Mouse (Mus musculus) MEL (cell line): ENCODE measurements around the gene Tbc1d7. TPM values are rescaled to one million over a fixed set of nuclear protein-coding genes. Genes with fewer than 3 reads are reported as not detected.
A peak's percentile ranks its signal among the peaks of the same experiment; 100 is the strongest.

Source experiments
- DNase-seq: peaks from one replicate; pipeline ENCODE4 v3.0.0; 2011; ENCODE audit warnings: low read depth, low spot score
- H3K27ac ChIP-seq: 2 replicates; pipeline ENCODE4 v1.5.1; 2012; ENCODE audit warnings: low read depth, mild to moderate bottlenecking, control low read depth, low read length, moderate library complexity; ENCODE audit not compliant: control insufficient read depth
- H3K27me3 ChIP-seq, 2 experiments: fragments of 150-350 bp in 1 of 2; sonication (generic) in 1 of 2; 2 replicates each; pipeline ENCODE4 v1.6.1; 2012; ENCODE audit warnings: low read length in 2 of 2, mild to moderate bottlenecking in 2 of 2, improper control_type of control experiment in 1 of 2, moderate library complexity in 1 of 2; ENCODE audit not compliant: insufficient read depth in 2 of 2, control insufficient read depth in 1 of 2
- H3K36me3 ChIP-seq, 2 experiments: 2 replicates each; pipeline ENCODE4 v1.6.1; 2012 to 2014; ENCODE audit warnings: low read length in 2 of 2, improper control_type of control experiment in 1 of 2, inconsistent platforms in 1 of 2, mild to moderate bottlenecking in 1 of 2; ENCODE audit not compliant: insufficient read depth in 2 of 2, control insufficient read depth in 1 of 2
- H3K4me1 ChIP-seq, 2 experiments: fragments of 150-350 bp in 1 of 2; sonication (generic) in 1 of 2; 2 replicates each; pipeline ENCODE4 v1.6.1; 2012; ENCODE audit warnings: low read length in 2 of 2, improper control_type of control experiment in 1 of 2, mild to moderate bottlenecking in 1 of 2; ENCODE audit not compliant: insufficient read depth in 2 of 2, control insufficient read depth in 1 of 2
- H3K4me3 ChIP-seq, 2 experiments: fragments of 150-350 bp in 1 of 2; sonication (generic) in 1 of 2; 2 replicates each; pipeline ENCODE4 v1.5.1; 2012; ENCODE audit warnings: low read depth in 2 of 2, low read length in 2 of 2, mild to moderate bottlenecking in 2 of 2, moderate library complexity in 2 of 2, control low read depth in 1 of 2, improper control_type of control experiment in 1 of 2; ENCODE audit not compliant: control insufficient read depth in 1 of 2, insufficient read depth in 1 of 2
- H3K79me2 ChIP-seq: 2 replicates; pipeline ENCODE4 v1.6.1; 2012; ENCODE audit warnings: mild to moderate bottlenecking, low read length, moderate library complexity; ENCODE audit not compliant: control insufficient read depth, poor library complexity, insufficient read depth
- H3K9ac ChIP-seq: 2 replicates; pipeline ENCODE4 v1.6.1; 2012; ENCODE audit warnings: low read depth, mild to moderate bottlenecking, control low read depth, low read length, moderate library complexity; ENCODE audit not compliant: control insufficient read depth, poor library complexity, severe bottlenecking
- H3K9me3 ChIP-seq: fragments of 150-350 bp; sonication (generic); replicated peaks from 2 replicates; pipeline ENCODE4 v1.6.1; 2012; ENCODE audit warnings: mild to moderate bottlenecking, low read length, improper control_type of control experiment, moderate library complexity; ENCODE audit not compliant: insufficient read depth
- CHD1 ChIP-seq: IDR thresholded peaks from 2 replicates; pipeline ENCODE4 v1.6.1; 2012; ENCODE audit warnings: low read depth, mild to moderate bottlenecking, inconsistent platforms, low read length, improper control_type of control experiment
- CHD2 ChIP-seq: IDR thresholded peaks from 2 replicates; pipeline ENCODE4 v1.6.1; 2011; ENCODE audit warnings: low read length, improper control_type of control experiment
- CTCF ChIP-seq, 3 experiments: IDR thresholded peaks in 2 of 3; conservative IDR thresholded peaks in 1 of 3; 2 replicates each; pipeline ENCODE4 v1.5.1; 2011 to 2012; ENCODE audit warnings: low read length in 3 of 3, low read depth in 2 of 3, mild to moderate bottlenecking in 2 of 3, improper control_type of control experiment in 1 of 3, inconsistent platforms in 1 of 3, mixed read lengths in 1 of 3, moderate library complexity in 1 of 3; ENCODE audit not compliant: control insufficient read depth in 1 of 3, insufficient read depth in 1 of 3, poor library complexity in 1 of 3, severe bottlenecking in 1 of 3
- E2F4 ChIP-seq: IDR thresholded peaks from 2 replicates; pipeline ENCODE4 v1.6.1; 2011; ENCODE audit warnings: low read depth, low read length, improper control_type of control experiment, borderline replicate concordance
- ELF1 ChIP-seq: IDR thresholded peaks from 2 replicates; pipeline ENCODE4 v1.6.1; 2014; ENCODE audit warnings: low read depth, mild to moderate bottlenecking, inconsistent platforms, low read length, improper control_type of control experiment, moderate library complexity
- EP300 ChIP-seq, 2 experiments: IDR thresholded peaks; 2 replicates each; pipeline ENCODE4 v1.6.1; 2011; ENCODE audit warnings: improper control_type of control experiment in 2 of 2, low read length in 2 of 2, low read depth in 1 of 2, mild to moderate bottlenecking in 1 of 2
- ETS1 ChIP-seq: IDR thresholded peaks from 2 replicates; pipeline ENCODE4 v1.6.1; 2012; ENCODE audit warnings: low read depth, mild to moderate bottlenecking, inconsistent platforms, low read length, improper control_type of control experiment, moderate library complexity
- GABPA ChIP-seq: IDR thresholded peaks from 2 replicates; pipeline ENCODE4 v1.6.1; 2012; ENCODE audit warnings: low read depth, mild to moderate bottlenecking, inconsistent platforms, low read length, improper control_type of control experiment, moderate library complexity
- GATA1 ChIP-seq: IDR thresholded peaks from 2 replicates; pipeline ENCODE4 v1.6.1; 2011; ENCODE audit warnings: low read depth, low read length, improper control_type of control experiment
- HCFC1 ChIP-seq: IDR thresholded peaks from 2 replicates; pipeline ENCODE4 v1.6.1; 2012; ENCODE audit warnings: low read depth, mild to moderate bottlenecking, inconsistent platforms, low read length, improper control_type of control experiment, moderate library complexity
- JUND ChIP-seq: IDR thresholded peaks from 2 replicates; pipeline ENCODE4 v1.6.1; 2011; ENCODE audit warnings: low read depth, mild to moderate bottlenecking, improper control_type of control experiment, low read length
- KAT2A ChIP-seq: conservative IDR thresholded peaks from 2 replicates; pipeline ENCODE4 v1.6.1; 2012; ENCODE audit warnings: low read depth, low read length, improper control_type of control experiment, inconsistent platforms
- MAX ChIP-seq: IDR thresholded peaks from 2 replicates; pipeline ENCODE4 v1.6.1; 2011; ENCODE audit warnings: low read length, improper control_type of control experiment
- MAZ ChIP-seq: IDR thresholded peaks from 2 replicates; pipeline ENCODE4 v1.6.1; 2012; ENCODE audit warnings: low read depth, mild to moderate bottlenecking, inconsistent platforms, low read length, improper control_type of control experiment
- MEF2A ChIP-seq: IDR thresholded peaks from 2 replicates; pipeline ENCODE4 v1.6.1; 2014; ENCODE audit warnings: low read depth, mild to moderate bottlenecking, inconsistent platforms, low read length, improper control_type of control experiment; ENCODE audit not compliant: poor library complexity, insufficient replicate concordance, severe bottlenecking; ENCODE audit errors: extremely low read depth
- MXI1 ChIP-seq: IDR thresholded peaks from 2 replicates; pipeline ENCODE4 v1.6.1; 2011; ENCODE audit warnings: mild to moderate bottlenecking, low read depth, low read length, improper control_type of control experiment
- MYB ChIP-seq: IDR thresholded peaks from 2 replicates; pipeline ENCODE4 v1.6.1; 2011; ENCODE audit warnings: mild to moderate bottlenecking, low read depth, low read length, improper control_type of control experiment
- MYC ChIP-seq: IDR thresholded peaks from 2 replicates; pipeline ENCODE4 v1.6.1; 2011; ENCODE audit warnings: low read depth, mild to moderate bottlenecking, low read length, improper control_type of control experiment, moderate library complexity
- NELFE ChIP-seq: IDR thresholded peaks from 2 replicates; pipeline ENCODE4 v1.6.1; 2011; ENCODE audit warnings: low read depth, low read length, improper control_type of control experiment
- NRF1 ChIP-seq: IDR thresholded peaks from 2 replicates; pipeline ENCODE4 v1.6.1; 2014; ENCODE audit warnings: low read depth, mild to moderate bottlenecking, inconsistent platforms, low read length, improper control_type of control experiment, moderate library complexity; ENCODE audit not compliant: poor library complexity, insufficient read depth, severe bottlenecking
- POLR2A ChIP-seq, 2 experiments: IDR thresholded peaks; 2 replicates each; pipeline ENCODE4 v1.6.1; 2011 to 2012; ENCODE audit warnings: low read length in 2 of 2, mild to moderate bottlenecking in 2 of 2, control low read depth in 1 of 2, improper control_type of control experiment in 1 of 2, low read depth in 1 of 2, moderate library complexity in 1 of 2; ENCODE audit not compliant: control insufficient read depth in 1 of 2, insufficient read depth in 1 of 2, poor library complexity in 1 of 2
- POLR2AphosphoS2 ChIP-seq: IDR thresholded peaks from 2 replicates; pipeline ENCODE4 v1.6.1; 2011; ENCODE audit warnings: low read length, improper control_type of control experiment
- POLR2AphosphoS5 ChIP-seq: IDR thresholded peaks from 2 replicates; pipeline ENCODE4 v1.6.1; 2012; ENCODE audit warnings: low read depth, borderline replicate concordance, mild to moderate bottlenecking, inconsistent platforms, low read length, moderate library complexity, mixed read lengths
- RCOR1 ChIP-seq: IDR thresholded peaks from 2 replicates; pipeline ENCODE4 v1.6.1; 2012; ENCODE audit warnings: low read depth, mild to moderate bottlenecking, inconsistent platforms, low read length, improper control_type of control experiment
- SIN3A ChIP-seq: IDR thresholded peaks from 2 replicates; pipeline ENCODE4 v1.6.1; 2012; ENCODE audit warnings: low read length, improper control_type of control experiment, inconsistent platforms
- SMC3 ChIP-seq: IDR thresholded peaks from 2 replicates; pipeline ENCODE4 v1.6.1; 2011; ENCODE audit warnings: low read depth, low read length, improper control_type of control experiment
- TAL1 ChIP-seq: IDR thresholded peaks from 2 replicates; pipeline ENCODE4 v1.6.1; 2012; ENCODE audit warnings: mild to moderate bottlenecking, inconsistent platforms, low read length, moderate library complexity, mixed read lengths
- TBP ChIP-seq: IDR thresholded peaks from 2 replicates; pipeline ENCODE4 v1.8.0; 2011; ENCODE audit warnings: low read depth, low read length, improper control_type of control experiment
- UBTF ChIP-seq: IDR thresholded peaks from 2 replicates; pipeline ENCODE4 v1.6.1; 2012; ENCODE audit warnings: low read depth, mild to moderate bottlenecking, inconsistent platforms, low read length, improper control_type of control experiment, moderate library complexity, borderline replicate concordance; ENCODE audit not compliant: insufficient read depth
- USF1 ChIP-seq: IDR thresholded peaks from 2 replicates; pipeline ENCODE4 v1.6.1; 2014; ENCODE audit warnings: low read depth, mild to moderate bottlenecking, inconsistent platforms, low read length, improper control_type of control experiment, moderate library complexity
- USF2 ChIP-seq, 2 experiments: IDR thresholded peaks; 2 replicates each; pipeline ENCODE4 v1.6.1; 2011 to 2012; ENCODE audit warnings: improper control_type of control experiment in 2 of 2, low read length in 2 of 2, borderline replicate concordance in 1 of 2, inconsistent platforms in 1 of 2, low read depth in 1 of 2, mild to moderate bottlenecking in 1 of 2; ENCODE audit not compliant: insufficient read depth in 1 of 2
- ZC3H11A ChIP-seq: IDR thresholded peaks from 2 replicates; pipeline ENCODE4 v1.6.1; 2012; ENCODE audit warnings: low read depth, mild to moderate bottlenecking, inconsistent platforms, low read length, improper control_type of control experiment
- ZMIZ1 ChIP-seq: IDR thresholded peaks from 2 replicates; pipeline ENCODE4 v1.6.1; 2012; ENCODE audit warnings: low read depth, mild to moderate bottlenecking, inconsistent platforms, low read length, improper control_type of control experiment, moderate library complexity
- ZNF384 ChIP-seq: IDR thresholded peaks from 2 replicates; pipeline ENCODE4 v1.6.1; 2012; ENCODE audit warnings: low read depth, mild to moderate bottlenecking, inconsistent platforms, low read length, improper control_type of control experiment
- polyA plus RNA-seq, 2 experiments: library from polyadenylated mRNA; stranded (reverse) in 1 of 2; unstranded in 1 of 2; fragments of >175 nt in 1 of 2; fragments of >200 nt in 1 of 2; gene quantifications; 2 replicates each; pipeline versions ENCODE4 v1.2.1 to v1.2.4; 2012; ENCODE audit warnings: low replicate concordance in 2 of 2, low read depth in 1 of 2; ENCODE audit not compliant: insufficient read length in 2 of 2, insufficient read depth in 1 of 2, missing spikeins in 1 of 2
- total RNA-seq: library from RNA; depleted of rRNA; stranded (reverse); fragments of 300-350 nt; gene quantifications from 2 replicates; pipeline ENCODE4 v1.2.3, GENCODE M21; 2012; rRNA removed

Gene Tbc1d7
- total RNA-seq: 11.6 and 12.0 TPM in 2 replicates
- 10 to 100 TPM in 1 of 2 experiments, not detected in 1; 29.4 TPM for polyA plus RNA-seq

- Histone ChIP-seq H3K27me3 (no peaks in the 10 kb centered on the region), H3K27ac (peak within 1 kb of the TSS; percentile 69), H3K4me3 (peak within 1 kb of the TSS; percentile 60 to 92), H3K36me3 (peaks cover 0 to 4% of the 10 kb centered on the region in 2 experiments; a peak in 2 of 4 replicates), H3K4me1 (peaks cover 0 to 6% of the 10 kb centered on the region in 2 experiments; a peak in 1 of 4 replicates), H3K79me2 (no peaks in the 10 kb centered on the region; the same call in 1 of the 2 replicates), H3K9ac (peak within 1 kb of the TSS; percentile 90), H3K9me3 (no peaks in the 10 kb centered on the region)
- DNase-seq: peak; percentile 97
- TF ChIP-seq MAZ (peak; percentile 92), NELFE (peak; percentile 99), ZC3H11A (no peak), ZNF384 (0 out of 2 replicates have a peak, but pooled peaks have one; percentile 5), GABPA (no peak), TAL1 (no peak), UBTF (peak; percentile 98), MYC (peak; percentile 91), MEF2A (0 out of 2 replicates have a peak, but pooled peaks have one; percentile 9), MYB (no peak), CHD1 (peak; percentile 67; the same call in 1 of the 2 replicates), USF2 (IDR thresholded peaks at IDR 0.05; ENCODE audit: borderline replicate concordance in 1 of 2, insufficient read depth in 1 of 2, low read depth in 1 of 2, low read length in 2 of 2) (no peak), POLR2A (IDR thresholded peaks at IDR 0.05; ENCODE audit: control insufficient read depth in 1 of 2, insufficient read depth in 1 of 2, low read depth in 1 of 2, low read length in 2 of 2, poor library complexity in 1 of 2) (peak; percentile 93 to 99), CTCF (IDR thresholded peaks at IDR 0.05 in 2 of 3, conservative IDR thresholded peaks at IDR 0.05 in 1 of 3; ENCODE audit: control insufficient read depth in 1 of 3, insufficient read depth in 1 of 3, low read depth in 2 of 3, low read length in 3 of 3, poor library complexity in 1 of 3, severe bottlenecking in 1 of 3) (0 out of 6 replicates have a peak, but pooled peaks of 1 of the 3 experiments have one; percentile 3), EP300 (IDR thresholded peaks at IDR 0.05; ENCODE audit: low read depth in 1 of 2, low read length in 2 of 2) (0 out of 4 replicates have a peak, but pooled peaks of 1 of the 2 experiments have one; percentile 22), JUND (no peak), USF1 (peak; percentile 65), ETS1 (peak; percentile 41; the same call in 1 of the 2 replicates), SIN3A (peak; percentile 86), HCFC1 (peak; percentile 95), MXI1 (peak; percentile 95), POLR2AphosphoS5 (no peak), GATA1 (no peak), NRF1 (peak; percentile 94), CHD2 (no peak), E2F4 (peak; percentile 30; the same call in 1 of the 2 replicates), MAX (peak; percentile 95), ELF1 (0 out of 2 replicates have a peak, but pooled peaks have one; percentile 30), TBP (peak; percentile 89), SMC3 (0 out of 2 replicates have a peak, but pooled peaks have one; percentile 14), ZMIZ1 (peak; percentile 96), KAT2A (no peak; the same call in 1 of the 2 replicates), POLR2AphosphoS2 (peak; percentile 97), RCOR1 (no peak)
These were observed at the start of gene Tbc1d7 for GRCm38 (mm10) chr13:43171020-43171710. TSS of gene Tbc1d7 (minus strand) at chr13:43171501.
